Mouse (Mus musculus) CH12.LX (cell line): Measurements from ENCODE around the gene Map4k3. TPM values are rescaled to one million over a fixed set of nuclear protein-coding genes. Genes with fewer than 3 reads are reported as not detected.
A peak's percentile ranks its signal among the peaks of the same experiment; 100 is the strongest.

Experiments
- DNase-seq: peaks from one replicate; pipeline ENCODE4 v3.0.0-alpha.2; 2013; ENCODE audit errors: extremely low read depth
- H3K27ac ChIP-seq: 2 replicates; pipeline ENCODE4 v1.5.1; 2012; ENCODE audit warnings: low read depth, mild to moderate bottlenecking, control low read depth, moderate library complexity; ENCODE audit not compliant: insufficient read depth
- H3K27me3 ChIP-seq: replicated peaks from 2 replicates; pipeline ENCODE3; 2012; ENCODE audit warnings: inconsistent platforms
- H3K36me3 ChIP-seq, 2 experiments: replicated peaks in 1 of 2; 2 replicates each; pipeline versions ENCODE3 to v1.6.1; 2012; ENCODE audit warnings: inconsistent platforms in 1 of 2, low read length in 1 of 2, mild to moderate bottlenecking in 1 of 2, mixed read lengths in 1 of 2, moderate library complexity in 1 of 2; ENCODE audit not compliant: control insufficient read depth in 1 of 2, insufficient read depth in 1 of 2
- H3K4me1 ChIP-seq, 2 experiments: 2 replicates each; pipeline ENCODE4 v1.6.1; 2012; ENCODE audit warnings: inconsistent platforms in 1 of 2, moderate library complexity in 1 of 2; ENCODE audit not compliant: insufficient read depth in 2 of 2, control insufficient read depth in 1 of 2
- H3K4me2 ChIP-seq: 2 replicates; pipeline ENCODE4 v1.6.1; 2012; ENCODE audit warnings: low read depth, mild to moderate bottlenecking, control low read depth; ENCODE audit not compliant: poor library complexity, insufficient read depth, severe bottlenecking
- H3K4me3 ChIP-seq, 3 experiments: fragments of 150-350 bp in 1 of 3; sonication (generic) in 1 of 3; replicated peaks in 1 of 3; 2 replicates each; pipeline versions ENCODE3 to v1.5.1; 2011 to 2012; ENCODE audit warnings: low read depth in 2 of 3, low read length in 2 of 3, mild to moderate bottlenecking in 2 of 3, moderate library complexity in 2 of 3, control low read depth in 1 of 3, improper control_type of control experiment in 1 of 3, inconsistent platforms in 1 of 3, mixed read lengths in 1 of 3; ENCODE audit not compliant: poor library complexity in 1 of 3
- H3K79me2 ChIP-seq: replicated peaks from 2 replicates; pipeline ENCODE4 v1.6.1; 2012; ENCODE audit warnings: mild to moderate bottlenecking, moderate library complexity; ENCODE audit not compliant: control insufficient read depth, poor library complexity, insufficient read depth, severe bottlenecking; ENCODE audit errors: extremely low read depth
- H3K9ac ChIP-seq: 2 replicates; pipeline ENCODE4 v1.6.1; 2012; ENCODE audit warnings: low read depth, mild to moderate bottlenecking, control low read depth, moderate library complexity; ENCODE audit not compliant: insufficient read depth
- H3K9me3 ChIP-seq: replicated peaks from 2 replicates; pipeline ENCODE3; 2012; ENCODE audit warnings: low read length, inconsistent platforms, mixed read lengths
- BHLHE40 ChIP-seq: IDR thresholded peaks from 2 replicates; pipeline ENCODE4 v1.6.1; 2011; ENCODE audit warnings: mild to moderate bottlenecking, low read depth, low read length, improper control_type of control experiment
- CHD1 ChIP-seq: IDR thresholded peaks from 2 replicates; pipeline ENCODE4 v1.6.1; 2012; ENCODE audit warnings: low read depth, low read length, improper control_type of control experiment, inconsistent platforms
- CHD2 ChIP-seq: IDR thresholded peaks from 2 replicates; pipeline ENCODE4 v1.6.1; 2011; ENCODE audit warnings: low read length, improper control_type of control experiment
- CTCF ChIP-seq, 2 experiments: IDR thresholded peaks in 1 of 2; conservative IDR thresholded peaks in 1 of 2; 2 replicates each; pipeline ENCODE4 v1.5.1; 2011 to 2012; ENCODE audit warnings: low read depth in 2 of 2, low read length in 2 of 2, improper control_type of control experiment in 1 of 2, inconsistent platforms in 1 of 2, mild to moderate bottlenecking in 1 of 2, moderate library complexity in 1 of 2
- GABPA ChIP-seq: IDR thresholded peaks from 2 replicates; pipeline ENCODE4 v1.6.1; 2012; ENCODE audit warnings: low read depth, low read length, improper control_type of control experiment, inconsistent platforms; ENCODE audit not compliant: insufficient replicate concordance
- HCFC1 ChIP-seq: IDR thresholded peaks from 2 replicates; pipeline ENCODE4 v1.6.1; 2012; ENCODE audit warnings: low read depth, mild to moderate bottlenecking, inconsistent platforms, low read length, improper control_type of control experiment
- IRF4 ChIP-seq: IDR thresholded peaks from 2 replicates; pipeline ENCODE4 v1.6.1; 2014; ENCODE audit warnings: low read depth, mild to moderate bottlenecking, inconsistent platforms, low read length, improper control_type of control experiment
- JUN ChIP-seq: IDR thresholded peaks from 2 replicates; pipeline ENCODE4 v1.6.1; 2011; ENCODE audit warnings: low read depth, mild to moderate bottlenecking, low read length, improper control_type of control experiment, moderate library complexity; ENCODE audit not compliant: insufficient read depth
- JUND ChIP-seq: conservative IDR thresholded peaks from 2 replicates; pipeline ENCODE4 v1.6.1; 2011; ENCODE audit warnings: low read depth, low read length, improper control_type of control experiment
- KAT2A ChIP-seq: IDR thresholded peaks from 2 replicates; pipeline ENCODE4 v1.6.1; 2012; ENCODE audit warnings: low read length, improper control_type of control experiment, inconsistent platforms; ENCODE audit not compliant: insufficient replicate concordance
- MAX ChIP-seq: IDR thresholded peaks from 2 replicates; pipeline ENCODE4 v1.6.1; 2011; ENCODE audit warnings: low read length, improper control_type of control experiment
- MEF2A ChIP-seq: IDR thresholded peaks from 2 replicates; pipeline ENCODE4 v1.6.1; 2014; ENCODE audit warnings: low read depth, mild to moderate bottlenecking, inconsistent platforms, low read length, improper control_type of control experiment, borderline replicate concordance
- MXI1 ChIP-seq: IDR thresholded peaks from 2 replicates; pipeline ENCODE4 v1.6.1; 2011; ENCODE audit warnings: mild to moderate bottlenecking, low read depth, low read length, improper control_type of control experiment
- MYC ChIP-seq: IDR thresholded peaks from 2 replicates; pipeline ENCODE4 v1.6.1; 2011; ENCODE audit warnings: low read depth, mild to moderate bottlenecking, improper control_type of control experiment, low read length
- NELFE ChIP-seq: IDR thresholded peaks from 2 replicates; pipeline ENCODE4 v1.6.1; 2011; ENCODE audit warnings: low read depth, low read length, improper control_type of control experiment
- PAX5 ChIP-seq: IDR thresholded peaks from 2 replicates; pipeline ENCODE4 v1.6.1; 2012; ENCODE audit warnings: low read length, inconsistent platforms, mixed read lengths
- POLR2A ChIP-seq: IDR thresholded peaks from 2 replicates; pipeline ENCODE4 v1.6.1; 2011; ENCODE audit warnings: low read depth, mild to moderate bottlenecking, improper control_type of control experiment, low read length
- RAD21 ChIP-seq: IDR thresholded peaks from 2 replicates; pipeline ENCODE4 v1.6.1; 2011; ENCODE audit warnings: low read depth, mild to moderate bottlenecking, low read length, improper control_type of control experiment, moderate library complexity
- RCOR1 ChIP-seq: conservative IDR thresholded peaks from 2 replicates; pipeline ENCODE4 v1.6.1; 2012; ENCODE audit warnings: low read depth, mild to moderate bottlenecking, inconsistent platforms, low read length, improper control_type of control experiment
- SMC3 ChIP-seq: IDR thresholded peaks from 2 replicates; pipeline ENCODE4 v1.6.1; 2011; ENCODE audit warnings: low read depth, low read length, improper control_type of control experiment
- TBP ChIP-seq: conservative IDR thresholded peaks from 2 replicates; pipeline ENCODE4 v1.6.1; 2011; ENCODE audit warnings: low read depth, low read length, improper control_type of control experiment
- TCF12 ChIP-seq: IDR thresholded peaks from 2 replicates; pipeline ENCODE4 v1.6.1; 2014; ENCODE audit warnings: low read depth, mild to moderate bottlenecking, inconsistent platforms, low read length, improper control_type of control experiment
- UBTF ChIP-seq: IDR thresholded peaks from 2 replicates; pipeline ENCODE4 v1.6.1; 2012; ENCODE audit warnings: low read depth, mild to moderate bottlenecking, inconsistent platforms, low read length, improper control_type of control experiment, moderate library complexity
- ZC3H11A ChIP-seq: IDR thresholded peaks from 2 replicates; pipeline ENCODE4 v1.6.1; 2012; ENCODE audit warnings: low read depth, mild to moderate bottlenecking, inconsistent platforms, low read length, improper control_type of control experiment
- ZKSCAN1 ChIP-seq: IDR thresholded peaks from 2 replicates; pipeline ENCODE4 v1.6.1; 2012; ENCODE audit warnings: low read depth, inconsistent platforms, low read length, improper control_type of control experiment, borderline replicate concordance
- ZMIZ1 ChIP-seq: IDR thresholded peaks from 2 replicates; pipeline ENCODE4 v1.6.1; 2012; ENCODE audit warnings: low read depth, mild to moderate bottlenecking, inconsistent platforms, low read length, improper control_type of control experiment
- ZNF384 ChIP-seq: IDR thresholded peaks from 2 replicates; pipeline ENCODE4 v1.6.1; 2012; ENCODE audit warnings: low read depth, low read length, improper control_type of control experiment, inconsistent platforms
- dilution Hi-C: fragments of 300-500 bp; cut with MboI; formaldehyde crosslinking; loops from 2 replicates; pipeline ENCODE4 v1.14.3; 2020; ENCODE audit warnings: low sequenced_read_pairs; ENCODE audit not compliant: extremely low pct_unique_long_range_greater_than_20kb, extremely low pct_ligation_motif_present
- in situ Hi-C: fragments of 300-500 bp; cut with MboI; formaldehyde crosslinking; loops from 3 replicates; pipeline ENCODE4 v1.14.3; 2019; ENCODE audit warnings: low sequenced_read_pairs, low pct_ligation_motif_present, low pct_unique_long_range_greater_than_20kb, mixed read lengths
- polyA plus RNA-seq: library from polyadenylated mRNA; unstranded; fragments of >175 nt; gene quantifications from 2 replicates; pipeline ENCODE4 v1.2.1, GENCODE M21; 2012; ENCODE audit warnings: low read depth; ENCODE audit not compliant: insufficient read length
- total RNA-seq, 2 experiments: library from RNA; depleted of rRNA; stranded (reverse); fragments of 300-350 nt in 1 of 2; fragments of >200 nt in 1 of 2; gene quantifications; 2 replicates each; pipeline ENCODE4 v1.2.3; 2012 to 2014

The Map4k3 gene
- total and polyA plus RNA-seq, 3 experiments, result 2.7 to 4.3 (median 3.2) TPM

DNA sequence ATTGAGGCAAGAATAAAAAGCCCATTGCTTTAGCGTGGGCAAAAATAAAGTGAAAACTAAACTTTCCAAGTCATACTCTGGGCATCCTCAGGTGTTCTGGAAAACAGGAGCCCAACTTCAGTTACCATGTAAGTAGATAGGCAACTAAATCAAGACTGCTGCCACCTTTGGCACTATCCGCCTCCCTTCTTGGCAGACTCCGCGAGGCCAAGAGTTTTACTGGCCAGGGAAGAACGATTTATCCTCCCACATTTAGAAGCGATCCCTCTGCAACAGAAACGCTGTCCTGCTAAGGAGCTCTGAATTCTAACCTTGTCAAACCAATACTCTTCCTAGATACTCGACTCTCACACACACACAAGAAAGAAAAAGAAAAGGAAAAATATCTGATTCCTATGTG lies 1.5 kb downstream of the Map4k3 start:
- Histone ChIP-seq H3K4me1 (peaks cover 10 to 39% of the 10 kb centered on the region in 2 experiments), H3K27ac (no peak overlapping the region), H3K4me2 (peak overlapping the region; percentile 97), H3K27me3 (no peaks in the 10 kb centered on the region), H3K9me3 (no peaks in the 10 kb centered on the region), H3K79me2 (no peaks in the 10 kb centered on the region; the same call in 1 of the 2 replicates), H3K9ac (peak overlapping the region; percentile 92; the same call in 1 of the 2 replicates), H3K36me3 (peaks cover 0 to 7% of the 10 kb centered on the region in 2 experiments), H3K4me3 (peak overlapping the region; percentile 32 to 86 (median 71))
- no peak for TF ChIP-seq TBP
- no peak for TF ChIP-seq ZMIZ1
- no peak for TF ChIP-seq NELFE
- TF ChIP-seq CTCF (conservative IDR thresholded peaks at IDR 0.05 in 1 of 2, IDR thresholded peaks at IDR 0.05 in 1 of 2; ENCODE audit: low read depth in 2 of 2, low read length in 2 of 2), result no peak
- TF ChIP-seq MAX, result no peak
- TF ChIP-seq ZNF384, result no peak
- no peak for TF ChIP-seq POLR2A
- no peak for TF ChIP-seq UBTF
- no peak for TF ChIP-seq KAT2A
- TF ChIP-seq CHD2, result no peak
- TF ChIP-seq RCOR1, result no peak
- TF ChIP-seq ZC3H11A, result no peak
- in situ Hi-C loops (no loop called here), dilution Hi-C loops (no loop called here)
- no peak for DNase-seq

DNA sequence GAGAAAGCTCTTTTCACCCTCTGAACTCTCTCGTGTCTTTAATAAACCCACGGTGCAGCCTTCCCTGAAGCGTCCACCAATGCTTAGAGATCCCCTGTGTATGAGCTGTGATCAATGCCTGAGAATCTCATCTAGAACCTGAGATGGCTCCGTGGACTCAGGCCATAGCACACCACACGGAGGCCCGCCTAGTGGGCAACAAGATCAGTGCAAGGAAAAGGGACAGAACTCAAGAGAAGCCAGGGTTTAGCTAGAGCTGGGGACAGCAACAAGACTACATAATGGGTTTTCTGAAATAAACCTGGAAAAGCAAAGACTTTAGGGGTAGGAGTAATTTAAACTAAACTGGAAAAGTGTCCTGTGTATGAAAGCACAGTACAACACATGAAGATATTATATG lies 5.2 kb downstream of the Map4k3 start:
- no peak overlapping the region for H3K4me2 ChIP-seq
- no peak overlapping the region for H3K9ac ChIP-seq
- no peaks in the 10 kb centered on the region for H3K9me3 ChIP-seq
- peaks cover 7 to 27% of the 10 kb centered on the region in 2 experiments for H3K4me1 ChIP-seq
- H3K4me3 ChIP-seq, result no peak overlapping the region
- in situ Hi-C loops (no loop called here), dilution Hi-C loops (no loop called here)
- H3K36me3 ChIP-seq, result peaks cover 0 to 9% of the 10 kb centered on the region in 2 experiments
- TF ChIP-seq ZNF384, result no peak
- no peak for TF ChIP-seq JUND
- no peak for TF ChIP-seq HCFC1
- TF ChIP-seq RAD21, result no peak; the same call in 1 of the 2 replicates
- no peak for TF ChIP-seq IRF4
- TF ChIP-seq CHD1, result no peak
- TF ChIP-seq SMC3, result no peak
- TF ChIP-seq ZMIZ1, result no peak
- no peak for TF ChIP-seq MXI1
- no peak for TF ChIP-seq MYC
- no peak for TF ChIP-seq TCF12
- no peak for TF ChIP-seq BHLHE40
- TF ChIP-seq JUN, result no peak
- TF ChIP-seq GABPA, result no peak
- TF ChIP-seq RCOR1, result no peak
- no peak for TF ChIP-seq PAX5
- TF ChIP-seq MEF2A, result no peak
- no peak for TF ChIP-seq ZC3H11A
- TF ChIP-seq ZKSCAN1, result no peak
- H3K27me3 ChIP-seq, result no peaks in the 10 kb centered on the region
- H3K27ac ChIP-seq, result no peak overlapping the region
- H3K79me2 ChIP-seq, result no peaks in the 10 kb centered on the region; the same call in 1 of the 2 replicates
- no peak for DNase-seq
